Mouse (Mus musculus) megakaryocyte, embryonic 14.5 days (primary cell): ENCODE data around the gene Gata2.

Experiments
- FLI1 ChIP-seq: IDR thresholded peaks from 2 replicates; pipeline ENCODE4 v1.6.1; 2012; ENCODE audit warnings: low read length, inconsistent platforms, mixed read lengths
- GATA1 ChIP-seq: IDR thresholded peaks from 3 replicates; pipeline ENCODE4 v1.6.1; 2012; ENCODE audit warnings: mixed read lengths, low read length, inconsistent platforms, borderline replicate concordance

DNA sequence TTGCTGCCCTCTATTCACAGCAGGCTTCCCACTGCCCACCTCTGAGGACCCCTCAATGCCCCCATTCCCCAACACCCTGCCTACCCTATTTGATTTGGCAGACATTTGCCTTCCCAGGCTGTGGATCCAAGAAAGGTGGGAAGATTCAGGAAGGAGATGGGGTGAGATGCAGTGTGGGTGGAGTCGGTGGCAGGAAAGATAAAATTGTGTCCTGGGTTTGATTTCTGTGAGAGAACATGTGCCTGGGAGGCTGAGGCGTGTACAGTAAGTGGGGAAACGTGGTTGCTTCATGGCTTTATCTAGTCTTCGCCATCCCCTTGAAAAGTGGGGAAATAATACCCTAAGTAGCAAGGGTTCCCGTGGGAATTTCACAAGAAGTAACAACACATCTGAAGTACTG lies 34.9 kb upstream of the Gata2 start:
- TF ChIP-seq GATA1 (no peak), FLI1 (no peak)
